Mouse (Mus musculus): Measurements from ENCODE around the gene Myf5.

GRCm38 (mm10) chr10:107506397-107506796, 20.5 kb upstream of the Myf5 start:
- no peak for TF ChIP-seq CTCF (IDR thresholded peaks at IDR 0.05; ENCODE audit: borderline replicate concordance, insufficient read depth, low read length)
- no peak for TF ChIP-seq POLR2A (IDR thresholded peaks at IDR 0.05; ENCODE audit: low read depth, low read length)

Data from embryonic fibroblast, embryonic 13.5 days (primary cell).